Mouse (Mus musculus): Measurements from ENCODE around the gene Zbtb20.

The Zbtb20 gene

GRCm38 (mm10) chr16:42875852-42875980 lies at the start of gene Zbtb20:
Gene Zbtb20 (plus strand): TSS chr16:42875881.
- no peak for DNase-seq (ENCODE audit: low read depth)

DNA sequence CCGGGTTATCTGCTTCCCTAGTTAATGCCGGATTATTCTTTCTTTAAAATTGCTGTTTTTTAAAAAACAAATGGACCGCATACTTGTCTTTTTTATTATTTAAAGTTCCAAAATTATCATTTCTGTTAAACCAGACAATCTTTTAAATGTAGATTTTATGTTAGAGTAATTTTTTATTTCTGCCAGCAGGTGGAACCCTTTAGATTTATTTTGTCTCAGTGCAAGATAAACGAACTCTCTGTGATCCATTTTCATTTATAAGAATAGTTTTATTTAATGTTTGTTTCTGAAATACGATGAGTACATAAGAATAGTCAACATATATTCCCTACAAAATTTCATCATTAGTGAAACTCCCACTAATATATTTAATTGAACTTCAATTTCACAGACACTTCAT lies 39.7 kb upstream of the Zbtb20 start:
- DNase-seq (ENCODE audit: low read depth) = peak; percentile 52

GRCm38 (mm10) chr16:42836404-42837120 lies 39.1 kb upstream of the Zbtb20 start:
- DNase-seq (ENCODE audit: low read depth) = no peak

DNA sequence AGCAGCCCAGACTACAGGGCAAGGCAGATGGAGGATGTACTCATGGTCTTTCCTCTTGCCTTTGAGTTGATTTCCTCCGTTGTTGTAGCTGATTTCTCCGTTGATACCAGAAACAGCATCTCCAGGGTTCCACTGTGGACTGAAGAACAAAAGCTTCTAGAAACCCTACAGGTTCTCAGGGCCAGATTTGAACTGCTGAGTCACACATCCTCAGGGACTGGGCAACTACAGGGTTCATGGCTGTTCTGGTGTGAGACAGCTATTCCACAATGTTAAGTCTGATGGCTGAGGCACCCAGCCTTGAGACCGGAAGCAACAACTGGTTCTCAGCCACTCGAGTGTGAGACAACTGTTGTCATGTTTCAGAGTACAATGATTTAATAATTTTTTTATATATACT lies 37.5 kb upstream of the Zbtb20 start:
- DNase-seq (ENCODE audit: low read depth) = no peak

GRCm38 (mm10) chr16:42857564-42858183 lies 18.0 kb upstream of the Zbtb20 start:
- DNase-seq (ENCODE audit: low read depth) = peak; percentile 35

- DNase-seq (ENCODE audit: low read depth) = peak; percentile 17
Measured at GRCm38 (mm10) chr16:42859251-42859650, 16.4 kb upstream of the Zbtb20 start.

DNA sequence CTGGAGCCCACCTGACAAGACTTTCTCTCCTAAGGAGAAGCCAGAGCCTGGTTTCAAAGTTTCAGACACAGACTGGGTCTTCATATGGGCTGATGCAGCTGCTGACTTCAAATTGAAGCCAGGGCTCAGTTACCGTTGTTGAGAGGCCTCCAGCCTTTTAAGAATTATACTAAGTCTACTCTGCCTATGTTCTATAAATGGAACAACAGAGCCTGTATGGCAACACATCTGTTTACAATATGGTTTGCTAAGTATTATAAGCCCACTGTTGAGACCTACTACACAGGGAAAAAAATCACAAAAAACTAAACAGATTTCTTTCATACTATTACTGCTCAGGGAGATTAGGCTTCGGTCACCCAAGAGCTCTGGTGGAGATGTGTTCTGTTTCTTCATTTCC lies 12.4 kb upstream of the Zbtb20 start:
- no peak for DNase-seq (ENCODE audit: low read depth)

GRCm38 (mm10) chr16:42866061-42866460 lies 9.6 kb upstream of the Zbtb20 start:
- DNase-seq (ENCODE audit: low read depth) = no peak

DNA sequence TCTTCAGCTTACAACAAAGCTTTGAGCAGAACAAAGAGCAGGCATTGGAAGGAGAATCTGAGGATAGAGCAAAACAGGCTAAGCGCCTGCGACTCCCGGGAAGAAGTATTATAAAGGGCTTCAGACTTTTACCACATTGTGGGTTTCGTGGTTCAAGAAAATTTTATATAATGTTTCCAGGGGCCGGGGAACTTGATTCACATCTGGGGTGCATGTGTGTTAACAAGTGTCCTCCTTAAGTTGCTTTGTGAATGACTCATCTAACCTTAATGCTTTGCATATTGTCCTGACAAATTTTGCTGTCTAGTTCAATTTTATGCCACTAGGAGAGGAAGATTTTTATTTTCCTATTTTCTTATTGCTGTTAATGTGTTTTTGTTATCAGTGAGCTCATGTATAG lies 3.6 kb upstream of the Zbtb20 start:
- peak; percentile 70 for DNase-seq (ENCODE audit: low read depth)

DNA sequence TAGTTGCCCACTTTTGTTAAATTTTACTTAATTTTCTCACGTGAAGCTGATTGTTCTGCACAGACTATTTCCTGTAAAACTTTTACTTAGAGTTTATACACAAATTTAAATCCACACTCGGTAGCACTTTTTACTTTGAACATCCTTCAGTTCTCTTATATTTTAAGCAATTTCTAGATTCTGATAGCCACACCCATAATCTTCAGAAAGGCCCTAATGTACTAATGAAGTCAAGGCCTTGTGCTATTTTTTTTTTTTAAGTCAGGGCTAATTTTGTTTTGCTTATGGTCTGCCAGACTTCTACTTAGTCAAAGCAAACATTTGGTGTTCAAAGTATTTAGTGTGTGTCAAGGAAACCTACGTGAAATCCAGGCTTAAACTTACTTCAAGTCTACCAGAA lies 1.7 kb upstream of the Zbtb20 start:
- DNase-seq (ENCODE audit: low read depth) = no peak

- peak; percentile 72 for DNase-seq (ENCODE audit: low read depth)
Measured at GRCm38 (mm10) chr16:42874456-42874855, 1.2 kb upstream of the Zbtb20 start.

GRCm38 (mm10) chr16:42874910-42875851 lies 500 bp upstream of the Zbtb20 start:
- peak; percentile 98 for DNase-seq (ENCODE audit: low read depth)

DNA sequence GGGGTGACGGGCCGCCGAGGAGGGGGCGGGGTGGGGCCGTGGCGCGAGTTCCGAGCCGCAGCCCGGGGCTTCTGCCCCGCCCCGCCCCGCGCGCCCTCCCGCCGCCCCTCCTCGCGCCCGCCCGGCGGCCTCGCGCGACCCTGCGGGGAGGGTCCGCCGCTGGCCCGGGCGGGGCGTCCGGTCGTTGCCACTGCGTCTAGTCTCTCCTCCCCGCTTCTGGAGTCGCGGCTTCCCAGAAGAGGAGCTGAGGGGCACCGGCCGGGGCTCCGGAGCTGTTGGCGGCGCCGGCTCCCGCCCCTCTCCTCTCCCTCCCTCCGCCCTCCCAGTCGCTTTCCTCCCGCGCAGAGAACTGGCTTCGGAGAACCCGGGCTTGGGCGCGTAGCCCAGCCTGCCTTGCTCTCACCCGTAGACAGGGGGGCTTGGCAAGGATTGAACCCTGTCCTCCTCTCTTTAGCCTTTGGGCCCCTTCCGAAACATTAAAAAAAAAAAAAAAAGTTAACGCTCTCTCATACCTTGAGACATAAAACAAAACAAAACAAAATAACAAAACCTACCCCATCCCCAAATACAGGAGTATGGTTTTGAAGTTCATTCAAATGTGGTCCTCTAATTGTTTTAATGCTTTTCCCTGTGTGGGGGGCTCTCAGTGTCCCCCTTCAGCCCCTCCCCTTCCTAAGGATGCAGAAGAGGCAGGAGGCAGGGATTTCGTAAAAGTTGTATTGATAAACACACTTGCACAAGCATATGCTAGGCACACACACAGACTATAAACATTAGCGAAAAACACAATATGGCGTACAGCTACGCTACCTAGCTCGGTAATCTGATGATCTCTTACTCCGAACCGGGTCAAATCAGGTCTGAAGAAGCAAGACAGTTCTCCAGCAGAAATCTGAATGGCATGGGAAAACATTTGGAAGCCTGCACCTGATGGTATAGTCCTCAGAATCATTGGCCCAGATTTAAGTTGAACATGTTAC lies 630 bp downstream of the Zbtb20 start:
- DNase-seq (ENCODE audit: low read depth) = peak; percentile 80

DNA sequence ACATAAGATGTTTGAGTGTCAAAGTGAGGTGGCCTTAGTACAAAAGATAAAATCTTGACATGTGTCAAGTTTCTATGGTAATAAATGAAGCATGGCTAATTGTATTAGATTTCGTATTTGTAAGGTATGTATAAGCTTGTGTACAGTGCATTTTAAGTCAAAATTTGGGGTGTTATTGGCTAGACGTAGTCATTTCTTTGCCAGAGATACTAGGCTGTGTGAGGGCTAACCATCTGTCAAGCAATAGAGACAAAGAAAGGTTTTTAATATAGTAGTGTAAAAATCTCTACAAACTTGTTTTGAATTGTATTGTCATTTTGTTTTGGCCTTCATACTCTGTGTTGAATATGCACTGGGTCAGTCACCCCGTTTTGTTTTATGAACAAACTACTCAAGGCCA lies 4.4 kb downstream of the Zbtb20 start:
- no peak for DNase-seq (ENCODE audit: low read depth)

GRCm38 (mm10) chr16:42885538-42885937 lies 9.9 kb downstream of the Zbtb20 start:
- DNase-seq (ENCODE audit: low read depth) = peak; percentile 5

DNA sequence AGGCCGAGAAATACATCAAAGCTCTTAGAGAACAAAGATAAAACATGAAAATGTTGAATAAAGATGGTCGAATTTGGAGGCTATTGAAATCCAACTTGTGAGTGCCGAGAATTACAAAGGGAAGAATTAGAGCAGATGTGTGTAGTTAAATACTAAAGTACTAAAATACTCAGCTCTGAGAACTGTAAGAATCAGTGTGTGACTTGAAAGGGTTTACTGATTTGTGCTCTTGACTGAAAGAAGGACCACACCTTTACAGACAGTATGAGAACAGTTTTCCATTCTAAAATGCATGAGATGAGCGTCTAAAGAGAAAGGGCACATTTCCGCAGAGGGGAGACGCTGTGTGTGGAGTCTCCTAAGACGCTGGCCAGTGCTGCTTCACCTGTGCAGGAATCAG lies 10.3 kb downstream of the Zbtb20 start:
- DNase-seq (ENCODE audit: low read depth) = no peak

DNA sequence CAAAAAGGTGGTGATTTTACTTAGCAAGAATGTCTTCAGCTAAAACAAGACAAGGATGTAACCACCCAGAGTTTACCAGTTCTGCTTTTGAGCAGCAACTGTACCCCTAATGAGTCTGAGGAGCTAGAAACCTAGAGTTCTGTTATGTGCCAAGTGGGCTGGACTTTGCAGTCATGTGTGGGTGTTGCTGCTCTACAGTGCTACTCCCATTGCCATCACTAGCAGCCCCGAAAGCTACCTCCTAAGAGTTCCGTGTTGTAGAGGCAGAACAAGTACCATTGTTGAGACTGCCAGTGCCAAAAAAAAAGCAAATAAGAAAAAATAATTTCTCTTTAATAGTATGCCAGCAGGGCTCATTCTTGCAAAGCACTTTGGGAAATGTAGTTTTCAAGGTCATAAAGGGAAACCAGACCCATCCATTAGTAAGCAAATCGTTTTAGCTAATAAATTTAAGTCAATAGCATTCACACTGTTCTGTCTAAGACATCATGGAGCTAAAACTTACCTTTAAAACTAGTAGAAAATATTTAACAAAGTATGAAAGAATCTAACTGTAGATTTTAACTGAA lies 21.5 kb downstream of the Zbtb20 start:
- no peak for DNase-seq (ENCODE audit: low read depth)

- DNase-seq (ENCODE audit: low read depth) = no peak
Measured at GRCm38 (mm10) chr16:42900328-42900727, 24.6 kb downstream of the Zbtb20 start.

DNA sequence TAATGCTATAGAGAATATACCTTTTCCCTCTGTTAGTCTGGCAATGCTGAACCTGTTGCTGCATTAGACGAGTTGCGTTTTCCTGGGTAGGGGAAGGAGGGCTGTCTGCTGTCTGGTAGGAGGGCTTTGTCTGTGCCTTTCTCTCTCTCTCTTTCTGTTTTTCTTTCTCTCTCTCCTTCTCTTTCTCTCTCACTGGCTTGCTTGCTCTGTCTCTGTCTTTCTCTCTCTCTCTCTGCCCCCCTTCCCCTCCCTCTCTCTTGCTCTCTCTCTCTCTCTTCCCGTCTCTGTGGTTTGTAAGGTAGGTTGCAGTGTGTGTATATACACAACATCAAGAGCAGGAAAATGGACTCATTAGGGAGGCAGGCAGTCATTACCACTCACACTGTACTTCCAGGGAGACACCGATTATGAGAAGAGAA lies 31.6 kb downstream of the Zbtb20 start:
- no peak for DNase-seq (ENCODE audit: low read depth)

DNA sequence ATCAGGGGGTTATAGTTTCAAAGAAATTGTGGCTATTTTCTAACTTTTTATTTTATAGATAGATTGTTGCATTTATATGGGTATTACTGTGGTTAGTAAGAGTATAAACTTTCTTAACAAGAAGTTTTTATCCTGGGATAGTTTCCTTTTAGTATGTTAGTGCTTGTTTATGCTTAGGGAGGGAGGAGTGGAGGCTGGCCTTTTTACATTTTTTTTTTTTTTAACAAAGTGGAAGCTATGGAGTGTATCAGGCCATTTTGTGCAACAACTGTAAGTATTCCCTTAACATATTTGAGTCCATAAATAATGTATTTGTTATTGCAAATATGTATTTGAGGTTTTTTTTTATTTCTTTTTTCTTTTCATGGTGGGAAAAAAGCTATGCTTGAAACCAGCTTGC lies 32.7 kb downstream of the Zbtb20 start:
- DNase-seq (ENCODE audit: low read depth) = no peak

- no peak for DNase-seq (ENCODE audit: low read depth)
Measured at GRCm38 (mm10) chr16:42908896-42909295, 33.2 kb downstream of the Zbtb20 start.

DNA sequence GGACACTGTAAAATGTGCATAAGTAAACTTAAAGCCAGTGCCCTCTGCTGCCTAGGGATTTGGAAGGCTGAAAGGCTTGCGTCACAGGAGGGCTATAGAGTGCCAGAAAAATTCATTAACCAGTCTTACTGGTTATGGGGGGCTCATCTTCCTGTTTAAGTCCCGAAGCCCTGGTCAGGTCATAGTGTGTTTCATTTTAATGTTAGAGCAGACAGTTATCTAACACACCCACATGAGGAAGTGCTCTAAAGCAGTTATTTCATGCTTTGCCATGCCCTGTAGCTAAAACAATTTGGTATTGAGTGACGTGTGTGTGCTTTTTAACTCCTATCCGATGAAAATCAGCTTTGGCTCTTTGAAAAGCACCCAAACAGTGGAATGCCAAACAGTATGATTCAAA lies 34.3 kb downstream of the Zbtb20 start:
- peak; percentile 58 for DNase-seq (ENCODE audit: low read depth)
